Mouse (Mus musculus): Measurements from ENCODE around the gene Atpif1.

DNA sequence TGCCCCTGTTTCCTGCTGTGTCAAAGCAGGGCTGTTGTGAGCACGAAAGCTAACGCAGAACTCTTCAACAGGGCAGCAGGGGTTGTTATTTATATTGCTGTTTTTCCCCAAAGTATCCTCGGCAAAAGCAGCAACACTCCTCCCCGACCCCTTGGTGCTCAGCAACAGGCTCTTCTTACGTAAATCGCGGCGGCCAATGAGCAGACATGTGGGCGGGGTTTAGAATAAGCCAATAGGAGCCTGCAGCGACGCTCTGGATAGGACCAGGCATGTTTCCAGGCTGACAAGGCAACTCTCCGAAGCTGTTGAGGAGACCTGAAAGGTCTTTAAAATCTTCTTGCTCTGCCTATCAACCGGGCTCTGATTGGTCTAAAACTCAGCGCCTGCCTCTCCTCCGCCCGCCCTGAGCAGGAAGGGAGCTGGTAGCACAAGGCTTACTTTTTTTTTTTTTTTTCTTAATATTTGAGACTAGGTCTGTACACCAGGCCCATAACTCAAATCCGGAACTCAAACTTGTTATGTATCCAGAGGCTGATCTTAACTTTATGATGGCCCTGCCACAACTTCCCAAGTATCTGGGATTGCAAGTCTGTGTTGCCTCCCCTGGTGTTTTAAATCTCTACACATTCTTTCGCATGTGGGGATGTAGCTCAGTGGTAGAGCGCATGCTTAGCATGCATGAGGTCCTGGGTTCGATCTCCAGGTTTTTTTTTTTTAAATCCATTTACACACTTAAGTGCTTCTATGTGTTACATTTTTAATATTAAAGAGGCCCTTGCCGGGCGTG is 17.9 kb downstream of the Atpif1 start:
- no peak for TF ChIP-seq CTCF (IDR thresholded peaks at IDR 0.05; ENCODE audit: low read depth, low read length)
- TF ChIP-seq POLR2A (IDR thresholded peaks at IDR 0.05; ENCODE audit: borderline replicate concordance, low read depth, low read length) = no peak

All from bone marrow macrophage, adult 2 months (primary cell).